Mouse (Mus musculus): Measurements from ENCODE around the gene Tmem256.
"Not testable (repeated sequence)": the region's sequence is repeated elsewhere in the genome, so short reads cannot be mapped to it uniquely, and the experiment has no call there.

Gene Tmem256

GRCm38 (mm10) chr11:69854680-69855079, 16.4 kb downstream of the Tmem256 start:
- DNase-seq (ENCODE audit: inconsistent ontology term): no peak

- DNase-seq (ENCODE audit: inconsistent ontology term): peak; percentile 22
Measured at GRCm38 (mm10) chr11:69855347-69855746, 17.0 kb downstream of the Tmem256 start.

GRCm38 (mm10) chr11:69858113-69858998, 20.0 kb downstream of the Tmem256 start, which contains the start of gene Tnk1:
TSS of gene Tnk1 (minus strand) at chr11:69858730.
- no peak for DNase-seq (ENCODE audit: inconsistent ontology term)

GRCm38 (mm10) chr11:69863729-69864128, 25.4 kb downstream of the Tmem256 start:
- not testable (repeated sequence) for DNase-seq (ENCODE audit: inconsistent ontology term)

GRCm38 (mm10) chr11:69864138-69864860, 26.0 kb downstream of the Tmem256 start:
- DNase-seq (ENCODE audit: inconsistent ontology term): no peak

GRCm38 (mm10) chr11:69865561-69865960, 27.2 kb downstream of the Tmem256 start:
- DNase-seq (ENCODE audit: inconsistent ontology term): no peak

GRCm38 (mm10) chr11:69867335-69867734, 29.0 kb downstream of the Tmem256 start:
- no peak for DNase-seq (ENCODE audit: inconsistent ontology term)

GRCm38 (mm10) chr11:69870289-69871069, 32.2 kb downstream of the Tmem256 start:
- DNase-seq (ENCODE audit: inconsistent ontology term): no peak

- DNase-seq (ENCODE audit: inconsistent ontology term): no peak
Measured at GRCm38 (mm10) chr11:69871822-69872221, 33.5 kb downstream of the Tmem256 start.

GRCm38 (mm10) chr11:69872451-69872850, 34.1 kb downstream of the Tmem256 start:
- no peak for DNase-seq (ENCODE audit: inconsistent ontology term)

GRCm38 (mm10) chr11:69876186-69876585, 37.9 kb downstream of the Tmem256 start:
- DNase-seq (ENCODE audit: inconsistent ontology term): peak; percentile 65

- DNase-seq (ENCODE audit: inconsistent ontology term): peak; percentile 85
Measured at GRCm38 (mm10) chr11:69876867-69877266, 38.6 kb downstream of the Tmem256 start.

- DNase-seq (ENCODE audit: inconsistent ontology term): no peak
Measured at GRCm38 (mm10) chr11:69877878-69878277, 39.6 kb downstream of the Tmem256 start, which contains the start of gene Tmem95. TSS of gene Tmem95 (minus strand) at chr11:69878018.

- no peak for DNase-seq (ENCODE audit: inconsistent ontology term)
Measured at GRCm38 (mm10) chr11:69878399-69878798, 40.1 kb downstream of the Tmem256 start.

GRCm38 (mm10) chr11:69878952-69879351, 40.6 kb downstream of the Tmem256 start:
- no peak for DNase-seq (ENCODE audit: inconsistent ontology term)

GRCm38 (mm10) chr11:69879711-69880110, 41.4 kb downstream of the Tmem256 start:
- no peak for DNase-seq (ENCODE audit: inconsistent ontology term)

GRCm38 (mm10) chr11:69880506-69880852, 42.2 kb downstream of the Tmem256 start:
- peak; percentile 88 for DNase-seq (ENCODE audit: inconsistent ontology term)

GRCm38 (mm10) chr11:69880853-69881603, 42.7 kb downstream of the Tmem256 start, which contains the start of gene Kctd11:
TSS of gene Kctd11 (minus strand) at chr11:69881406.
- DNase-seq (ENCODE audit: inconsistent ontology term): peak; percentile 98

GRCm38 (mm10) chr11:69881787-69882670, 43.7 kb downstream of the Tmem256 start:
- no peak for DNase-seq (ENCODE audit: inconsistent ontology term)

- no peak for DNase-seq (ENCODE audit: inconsistent ontology term)
Measured at GRCm38 (mm10) chr11:69883066-69883465, 44.8 kb downstream of the Tmem256 start.

Data from Muller cell, postnatal 12 days (primary cell).